In genomic region chr13:21749387-21750158, GRCm38 (mm10) we compare ENCODE assay signal across 8 mouse cellular contexts. TPM values are rescaled to one million over a fixed set of nuclear protein-coding genes. Genes with fewer than 3 reads are reported as not detected.
DNase-seq lines count a peak whose midpoint lies in the region; ATAC-seq lines count a peak whose summit lies in the region.

No protein-coding gene starts in this region.

- DNase-seq in heart, postnatal 14 days, result no peak
- peak; percentile 45 for DNase-seq in MN1 (ENCODE audit: low spot score)
- peak; percentile 51 for DNase-seq in yolk sac, embryonic 10.5 days (ENCODE audit: low spot score)
- no peak for DNase-seq in left cerebral cortex, postnatal 10 days (ENCODE audit: extremely low spot score in 1 of 2, low spot score in 2 of 2)
- no peak for DNase-seq in spleen, adult 18-20 months

- no peak for ATAC-seq in heart, embryonic 13.5 days (ENCODE audit: extremely low read depth, insufficient number of reproducible peaks, low FRiP score, low TSS enrichment)
- ATAC-seq in forebrain, embryonic 15.5 days (replicated peaks), result no peak
- ATAC-seq in liver, embryonic 15.5 days (ENCODE audit: insufficient read depth), result no peak

- H3K27me3 ChIP-seq in heart, embryonic 13.5 days (replicated peaks), result no peaks in the 10 kb centered on the region
- H3K27me3 ChIP-seq in forebrain, embryonic 15.5 days, result no peaks in the 10 kb centered on the region
- H3K27me3 ChIP-seq in liver, embryonic 15.5 days, result no peaks in the 10 kb centered on the region

- peaks cover 44% of the 10 kb centered on the region for H3K4me1 ChIP-seq in heart, embryonic 13.5 days
- H3K4me1 ChIP-seq in forebrain, embryonic 15.5 days, result peaks cover 40% of the 10 kb centered on the region
- peaks cover 45% of the 10 kb centered on the region for H3K4me1 ChIP-seq in liver, embryonic 15.5 days (replicated peaks)

- intact Hi-C loops in heart, postnatal 14 days (cut with DNase I), result loop anchor here (1.0 to 10.0 kb wide), 2 partner anchors 15 to 1835 kb away; partner anchors contain the start of gene Hist1h4d
- intact Hi-C loops in left cerebral cortex, postnatal 10 days (cut with DNase I), result no loop called here

- H3K4me2 ChIP-seq in heart, embryonic 13.5 days, result peak overlapping the region; percentile 76
- peak overlapping the region; percentile 86 for H3K4me2 ChIP-seq in forebrain, embryonic 15.5 days (replicated peaks)
- H3K4me2 ChIP-seq in liver, embryonic 15.5 days, result peak overlapping the region; percentile 77

- peak overlapping the region; percentile 86 for H3K9ac ChIP-seq in heart, embryonic 13.5 days
- H3K9ac ChIP-seq in forebrain, embryonic 15.5 days (replicated peaks), result peak overlapping the region; percentile 57
- peak overlapping the region; percentile 79 for H3K9ac ChIP-seq in liver, embryonic 15.5 days

- H3K36me3 ChIP-seq in heart, embryonic 13.5 days, result no peaks in the 10 kb centered on the region
- no peaks in the 10 kb centered on the region for H3K36me3 ChIP-seq in forebrain, embryonic 15.5 days
- H3K36me3 ChIP-seq in liver, embryonic 15.5 days (replicated peaks), result 0 out of 2 replicates have a peak, but pooled peaks cover 9% of the 10 kb centered on the region

- H3K4me3 ChIP-seq in heart, embryonic 13.5 days, result peak overlapping the region; percentile 60
- peak overlapping the region; percentile 52 for H3K4me3 ChIP-seq in forebrain, embryonic 15.5 days
- peak overlapping the region; percentile 69 for H3K4me3 ChIP-seq in liver, embryonic 15.5 days (replicated peaks)

- no peaks in the 10 kb centered on the region for H3K9me3 ChIP-seq in heart, embryonic 13.5 days
- H3K9me3 ChIP-seq in forebrain, embryonic 15.5 days, result no peaks in the 10 kb centered on the region
- H3K9me3 ChIP-seq in liver, embryonic 15.5 days (replicated peaks), result no peaks in the 10 kb centered on the region

- peak overlapping the region; percentile 94 for H3K27ac ChIP-seq in heart, embryonic 13.5 days (replicated peaks)
- peak overlapping the region; percentile 97 for H3K27ac ChIP-seq in forebrain, embryonic 15.5 days (replicated peaks)
- peak overlapping the region; percentile 95 for H3K27ac ChIP-seq in liver, embryonic 15.5 days (replicated peaks)

- WGBS in heart, embryonic 13.5 days, result 5% methylated on average over 5 of the region's 5 CpGs
- 3% methylated on average over 5 of the region's 5 CpGs for WGBS in forebrain, embryonic 15.5 days
- 1% methylated on average over 5 of the region's 5 CpGs for WGBS in liver, embryonic 15.5 days (ENCODE audit: insufficient replicate concordance)

RNA-seq across cellular contexts. Expression of gene Hist1h4k, which starts 0.7 kb away (rescaled TPM):
- polyA plus RNA-seq in heart, embryonic 13.5 days (2015; fragmentation: Nextera tagmentation; extraction: Ambion mirVana), result 1.3 TPM in 1 of 2 replicates, not detected in the other
- total RNA-seq in heart, postnatal 14 days (2021), result 100 to 1,000 TPM; 128 to 321 TPM
- polyA plus RNA-seq in forebrain, embryonic 15.5 days (2015; fragmentation: Nextera tagmentation; extraction: Ambion mirVana), result 2.3 and 3.3 TPM in 2 replicates
- polyA plus RNA-seq in liver, embryonic 15.5 days (2015; fragmentation: Nextera tagmentation; extraction: Ambion mirVana), result 4.0 and 6.0 TPM in 2 replicates
- 100 to 1,000 TPM; 306 to 311 TPM for total RNA-seq in left cerebral cortex, postnatal 10 days (2021)

RNA-seq across cellular contexts. Expression of gene Hist1h2ak, which starts 4.1 kb away (rescaled TPM):
- polyA plus RNA-seq in heart, embryonic 13.5 days (2015; fragmentation: Nextera tagmentation; extraction: Ambion mirVana), result 9.5 and 15.8 TPM in 2 replicates
- total RNA-seq in heart, postnatal 14 days (2021), result 10 to 100 TPM; 16.6 to 53.8 TPM
- 21.2 and 26.2 TPM in 2 replicates for polyA plus RNA-seq in forebrain, embryonic 15.5 days (2015; fragmentation: Nextera tagmentation; extraction: Ambion mirVana)
- 40.7 and 47.8 TPM in 2 replicates for polyA plus RNA-seq in liver, embryonic 15.5 days (2015; fragmentation: Nextera tagmentation; extraction: Ambion mirVana)
- total RNA-seq in left cerebral cortex, postnatal 10 days (2021), result 10 to 100 TPM; 23.0 to 24.1 TPM

RNA-seq across cellular contexts. Expression of gene Hist1h2bn, which starts 4.3 kb away (rescaled TPM):
- 1.4 and 3.5 TPM in 2 replicates for polyA plus RNA-seq in heart, embryonic 13.5 days (2015; fragmentation: Nextera tagmentation; extraction: Ambion mirVana)
- 10 to 100 TPM; 34.2 to 84.3 TPM for total RNA-seq in heart, postnatal 14 days (2021)
- 1.2 and 2.6 TPM in 2 replicates for polyA plus RNA-seq in forebrain, embryonic 15.5 days (2015; fragmentation: Nextera tagmentation; extraction: Ambion mirVana)
- polyA plus RNA-seq in liver, embryonic 15.5 days (2015; fragmentation: Nextera tagmentation; extraction: Ambion mirVana), result 7.6 and 11.2 TPM in 2 replicates
- 10 to 100 TPM; 23.0 to 25.1 TPM for total RNA-seq in left cerebral cortex, postnatal 10 days (2021)

RNA-seq across cellular contexts. Expression of gene Hist1h4j, which starts 14.7 kb away (rescaled TPM):
- polyA plus RNA-seq in heart, embryonic 13.5 days (2015; fragmentation: Nextera tagmentation; extraction: Ambion mirVana), result 0.45 and 0.96 TPM in 2 replicates
- 10 to 100 TPM; 13.0 to 25.4 TPM for total RNA-seq in heart, postnatal 14 days (2021)
- 0.83 and 1.5 TPM in 2 replicates for polyA plus RNA-seq in forebrain, embryonic 15.5 days (2015; fragmentation: Nextera tagmentation; extraction: Ambion mirVana)
- polyA plus RNA-seq in liver, embryonic 15.5 days (2015; fragmentation: Nextera tagmentation; extraction: Ambion mirVana), result 0.86 and 0.88 TPM in 2 replicates
- 10 to 100 TPM; 13.5 to 16.2 TPM for total RNA-seq in left cerebral cortex, postnatal 10 days (2021)

RNA-seq across cellular contexts. Expression of gene Hist1h2bm, which starts 27.7 kb away (rescaled TPM):
- 1.5 TPM in 2 replicates for polyA plus RNA-seq in heart, embryonic 13.5 days (2015; fragmentation: Nextera tagmentation; extraction: Ambion mirVana)
- 10 to 100 TPM; 21.5 to 40.5 TPM for total RNA-seq in heart, postnatal 14 days (2021)
- 2.1 and 2.6 TPM in 2 replicates for polyA plus RNA-seq in forebrain, embryonic 15.5 days (2015; fragmentation: Nextera tagmentation; extraction: Ambion mirVana)
- polyA plus RNA-seq in liver, embryonic 15.5 days (2015; fragmentation: Nextera tagmentation; extraction: Ambion mirVana), result 7.6 and 8.8 TPM in 2 replicates
- total RNA-seq in left cerebral cortex, postnatal 10 days (2021), result 10 to 100 TPM; 10.1 to 13.9 TPM

Comparison
In these comparisons a context has a peak if more than half of its experiments do, and no peak if none do; other contexts are left out.
1. DNase-seq: peak in MN1 (single experiment) and yolk sac, embryonic 10.5 days (single experiment); none in heart, postnatal 14 days (0 of 2), left cerebral cortex, postnatal 10 days (0 of 2) and spleen, adult 18-20 months (0 of 2).
2. Peak in every context shown above with its lines, with median percentiles within 50 percentile points of each other: H3K27ac ChIP-seq, H3K4me2 ChIP-seq, H3K4me3 ChIP-seq and H3K9ac ChIP-seq.